Mouse (Mus musculus) thymus, adult 18-20 months (tissue): ENCODE data around the gene Homer1.

ENCODE experiments used
- DNase-seq, 2 experiments: peaks; one replicate each; pipeline ENCODE4 v3.0.0; 2022; ENCODE audit warnings: mixed read lengths in 2 of 2

The Homer1 gene

GRCm38 (mm10) chr13:93406855-93407254, 107.4 kb downstream of the Homer1 start:
- no peak for DNase-seq

GRCm38 (mm10) chr13:93410343-93410742, 110.9 kb downstream of the Homer1 start:
- DNase-seq: no peak

GRCm38 (mm10) chr13:93415055-93415454, 115.6 kb downstream of the Homer1 start:
- DNase-seq: no peak

- no peak for DNase-seq
Observed at GRCm38 (mm10) chr13:93418292-93418691, 118.9 kb downstream of the Homer1 start.

- no peak for DNase-seq
Observed at GRCm38 (mm10) chr13:93419779-93420178, 120.3 kb downstream of the Homer1 start.

GRCm38 (mm10) chr13:93423224-93423623, 123.8 kb downstream of the Homer1 start:
- no peak for DNase-seq

- no peak for DNase-seq
Observed at GRCm38 (mm10) chr13:93427920-93428876, 128.8 kb downstream of the Homer1 start.

GRCm38 (mm10) chr13:93429205-93429604, 129.8 kb downstream of the Homer1 start:
- DNase-seq: no peak

- no peak for DNase-seq
Observed at GRCm38 (mm10) chr13:93440167-93440566, 140.7 kb downstream of the Homer1 start.

GRCm38 (mm10) chr13:93453275-93453674, 153.8 kb downstream of the Homer1 start:
- DNase-seq: no peak
